Mouse (Mus musculus) bone marrow, adult 2 months (tissue): Measurements from ENCODE around the gene Bcl11a. TPM values are rescaled to one million over a fixed set of nuclear protein-coding genes. Genes with fewer than 3 reads are reported as not detected.
A peak's percentile ranks its signal among the peaks of the same experiment; 100 is the strongest.

Source experiments
- H3K27ac ChIP-seq: fragments of 200-500 bp; 2 replicates; pipeline ENCODE4 v1.5.1; 2012; ENCODE audit warnings: low read depth, mild to moderate bottlenecking, control low read depth, inconsistent platforms, low read length; ENCODE audit not compliant: control insufficient read depth, poor library complexity, insufficient read depth
- H3K4me1 ChIP-seq: fragments of 200-500 bp; 2 replicates; pipeline ENCODE4 v1.6.1; 2011; ENCODE audit warnings: low read length; ENCODE audit not compliant: control insufficient read depth, insufficient read depth
- H3K4me3 ChIP-seq: fragments of 200-500 bp; replicated peaks from 2 replicates; pipeline ENCODE3; 2011; ENCODE audit warnings: mild to moderate bottlenecking, low read depth, low read length, control low read depth; ENCODE audit not compliant: control insufficient read depth
- CTCF ChIP-seq: fragments of 200-500 bp; IDR thresholded peaks from 2 replicates; pipeline ENCODE4 v1.5.1; 2011; ENCODE audit warnings: low read length, control low read depth; ENCODE audit not compliant: control insufficient read depth, insufficient read depth
- POLR2A ChIP-seq: fragments of 200-500 bp; IDR thresholded peaks from 2 replicates; pipeline ENCODE4 v1.6.1; 2011; ENCODE audit warnings: low read depth, mild to moderate bottlenecking, control low read depth, low read length, borderline replicate concordance; ENCODE audit not compliant: control insufficient read depth
- WGBS: fragments of 180-500 bp; shearing (Covaris S2); methylation state at CpG from one replicate; pipeline ENCODE4 v1.1.7; 2018; 5-methylcytosine and 5-hydroxymethylcytosine counted together
- polyA plus RNA-seq: library from polyadenylated mRNA; stranded (reverse); fragments of >200 nt; gene quantifications from 2 replicates; pipeline ENCODE4 v1.2.4, GENCODE M21; 2011; ENCODE audit warnings: low replicate concordance; ENCODE audit not compliant: missing spikeins, insufficient read depth, insufficient read length

The Bcl11a gene
- polyA plus RNA-seq, 1 experiment, result 23.5 TPM

DNA sequence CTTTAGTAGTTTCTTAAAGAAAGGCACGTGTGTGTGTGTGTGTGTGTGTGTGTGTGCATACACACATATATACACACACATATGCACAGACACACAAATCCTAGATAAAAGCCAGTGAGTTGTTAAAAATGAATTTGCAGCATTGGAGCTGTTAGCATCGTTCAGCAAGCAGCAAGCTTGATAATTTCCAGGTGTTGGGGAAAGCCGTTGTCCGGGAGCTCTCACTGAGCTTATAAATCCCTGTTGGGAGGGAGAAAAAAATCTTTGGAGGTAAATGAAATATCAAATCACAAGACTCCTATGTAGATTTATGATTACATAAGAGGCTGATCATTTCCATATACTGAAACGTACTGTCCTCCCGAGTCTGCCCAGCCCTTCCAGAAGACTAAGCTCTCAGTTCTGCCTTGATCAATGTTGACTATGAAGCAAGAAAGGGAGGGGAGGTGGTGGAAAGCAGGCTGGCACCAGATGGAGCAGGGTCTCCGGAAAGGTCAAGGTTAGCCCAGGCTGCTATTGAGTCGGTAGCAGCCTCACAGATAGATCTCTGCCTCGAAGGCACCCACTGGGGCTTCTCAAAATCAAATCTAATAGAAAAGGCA lies 15.3 kb upstream of the Bcl11a start:
- H3K4me3 ChIP-seq, result no peak overlapping the region
- no peak overlapping the region for H3K27ac ChIP-seq
- 68% methylated on average over 9 of the region's 9 CpGs for WGBS
- TF ChIP-seq CTCF (no peak), POLR2A (no peak)
- H3K4me1 ChIP-seq, result no peaks in the 10 kb centered on the region

DNA sequence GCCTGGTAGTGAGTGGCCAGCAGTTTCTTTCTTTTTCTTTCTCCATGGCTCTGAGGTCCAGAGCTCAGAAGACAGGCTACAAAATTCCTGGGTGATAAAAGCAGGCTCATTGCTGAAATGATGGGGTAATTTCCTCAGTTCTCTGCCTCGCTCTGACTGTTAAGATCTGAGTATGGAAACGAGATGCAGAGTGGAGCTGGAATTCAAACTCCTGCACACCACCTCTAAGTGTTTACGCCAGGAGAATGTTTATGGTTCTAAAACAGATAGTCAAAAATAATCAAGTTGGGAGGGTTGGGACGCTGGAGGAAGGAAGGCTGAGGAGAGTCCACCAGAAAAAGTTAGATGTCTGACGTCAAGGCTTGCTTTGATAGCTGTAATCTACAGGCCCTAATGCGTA lies 13.6 kb upstream of the Bcl11a start:
- Histone ChIP-seq H3K4me1 (no peaks in the 10 kb centered on the region), H3K4me3 (no peak overlapping the region), H3K27ac (no peak overlapping the region)
- WGBS, result 80% methylated on average over 6 of the region's 6 CpGs
- no peak for TF ChIP-seq POLR2A
- TF ChIP-seq CTCF, result no peak

DNA sequence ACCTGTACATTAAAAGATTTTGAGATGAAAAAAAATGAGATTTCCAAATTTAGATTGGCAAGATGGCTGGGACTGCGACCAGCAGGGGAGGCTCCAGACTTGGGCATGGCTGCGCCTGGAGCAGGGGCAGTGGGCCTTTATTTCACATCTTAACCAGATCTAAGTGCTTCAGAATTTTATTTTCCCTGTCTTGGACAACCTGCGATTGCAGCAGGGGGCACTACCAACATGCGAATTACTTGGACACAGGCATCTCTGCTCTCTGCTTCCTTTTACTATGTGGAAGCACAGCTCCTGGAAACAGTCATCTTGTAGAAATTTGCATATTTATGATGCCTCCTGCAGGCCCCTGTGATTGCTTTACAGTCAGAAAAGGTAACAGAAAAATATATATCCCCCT lies 12.5 kb upstream of the Bcl11a start:
- Histone ChIP-seq H3K27ac (no peak overlapping the region), H3K4me3 (no peak overlapping the region), H3K4me1 (no peaks in the 10 kb centered on the region)
- 19% methylated on average over 4 of the region's 4 CpGs for WGBS
- no peak for TF ChIP-seq POLR2A
- TF ChIP-seq CTCF, result peak; percentile 27; the same call in 1 of the 2 replicates

DNA sequence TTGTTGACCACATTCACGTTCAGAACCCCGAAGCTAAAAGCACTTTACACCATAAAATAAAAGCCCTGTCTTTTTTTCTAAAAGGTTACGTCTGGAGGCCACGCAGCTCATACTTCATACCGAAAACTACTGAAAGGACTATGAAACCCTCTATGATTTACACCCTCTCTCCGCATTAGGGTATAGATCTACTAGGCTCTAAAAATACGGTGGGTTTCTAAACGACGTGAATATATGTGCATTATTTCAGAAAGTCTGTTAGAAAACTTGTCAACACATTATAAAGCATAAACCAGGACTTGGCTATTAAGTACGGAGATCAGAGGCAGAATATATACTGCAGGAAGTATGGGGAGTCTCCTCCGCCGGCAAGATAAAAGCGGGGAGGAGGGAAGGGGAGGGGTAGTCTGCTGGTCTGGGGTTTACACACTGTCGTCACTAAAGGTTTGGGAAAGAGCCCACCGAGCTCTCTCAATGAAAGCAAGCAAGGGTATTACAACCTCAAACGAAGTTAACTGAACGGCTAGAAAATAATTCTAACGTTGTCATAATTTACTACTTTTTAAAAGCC lies 3.8 kb upstream of the Bcl11a start:
- Histone ChIP-seq H3K4me1 (no peaks in the 10 kb centered on the region; the same call in 1 of the 2 replicates), H3K4me3 (no peak overlapping the region), H3K27ac (no peak overlapping the region)
- WGBS, result 2% methylated on average over 18 of the region's 18 CpGs
- TF ChIP-seq POLR2A (no peak), CTCF (no peak)

DNA sequence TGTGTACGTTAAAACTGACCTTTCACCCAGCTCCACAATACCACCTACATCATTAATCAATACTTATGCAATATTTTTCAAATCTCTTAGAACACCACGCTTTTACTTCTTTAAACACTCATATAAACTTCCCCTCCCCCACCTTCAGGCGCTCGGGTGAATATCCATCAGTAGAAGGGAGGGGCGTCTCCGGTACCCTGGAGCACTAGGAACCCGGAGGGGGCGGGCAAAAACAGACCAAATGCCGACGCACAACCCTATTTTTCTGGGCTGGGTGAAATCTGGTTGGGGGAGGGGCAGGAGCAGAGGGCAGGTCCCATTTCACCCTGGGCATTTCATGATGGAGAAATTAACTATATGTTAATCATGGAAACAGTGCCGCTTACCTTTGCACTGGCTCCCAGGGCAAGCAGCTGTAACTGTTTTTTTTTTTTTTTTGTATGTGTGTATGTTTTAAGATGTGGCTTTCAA lies 3.2 kb upstream of the Bcl11a start, which contains the start of gene A830031A19Rik:
Gene A830031A19Rik (minus strand): TSS at position 421 of the 471 bp plus-strand sequence.
- TF ChIP-seq CTCF, result no peak
- no peak for TF ChIP-seq POLR2A
- Histone ChIP-seq H3K27ac (peak within 1 kb of the TSS; percentile 88), H3K4me1 (no peaks in the 10 kb centered on the region; the same call in 1 of the 2 replicates), H3K4me3 (peak within 1 kb of the TSS; percentile 94)
- under 1% methylated on average over 11 of the region's 11 CpGs for WGBS

DNA sequence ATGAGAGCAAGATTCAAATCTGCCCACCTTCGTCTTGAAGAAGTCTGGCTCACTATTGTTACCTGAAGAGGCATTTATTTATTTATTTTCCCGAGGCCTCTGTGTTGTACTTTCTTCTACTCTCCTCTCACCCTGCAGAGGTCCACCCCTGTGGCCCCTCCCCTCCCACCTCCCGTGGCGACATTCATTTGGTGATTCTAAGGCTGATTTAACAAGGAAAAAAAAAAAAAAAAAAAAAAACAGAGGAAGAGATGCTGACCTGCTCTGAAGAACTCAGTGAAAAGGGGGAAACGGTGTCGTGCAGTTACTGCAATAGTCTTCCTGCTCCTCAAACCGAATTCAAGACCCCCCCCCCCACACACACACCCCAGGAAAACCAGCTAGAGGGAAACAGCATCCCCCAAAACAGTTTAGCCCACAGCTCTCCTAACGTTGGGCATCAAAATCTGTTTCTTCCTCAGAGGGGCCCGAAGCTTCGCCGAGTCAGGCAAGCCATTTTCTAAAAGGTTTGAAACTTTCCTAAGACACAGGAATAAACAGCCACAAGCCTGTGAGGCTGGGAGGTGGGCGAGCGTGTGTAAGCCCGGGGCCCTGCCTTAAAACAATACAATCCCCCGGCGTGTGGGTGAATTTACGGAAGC lies 2.2 kb upstream of the Bcl11a start:
- WGBS, result under 1% methylated on average over 17 of the region's 17 CpGs
- H3K27ac ChIP-seq, result peak overlapping the region; percentile 88
- TF ChIP-seq CTCF, result no peak
- no peak for TF ChIP-seq POLR2A
- peak overlapping the region; percentile 94 for H3K4me3 ChIP-seq
- no peaks in the 10 kb centered on the region; the same call in 1 of the 2 replicates for H3K4me1 ChIP-seq

DNA sequence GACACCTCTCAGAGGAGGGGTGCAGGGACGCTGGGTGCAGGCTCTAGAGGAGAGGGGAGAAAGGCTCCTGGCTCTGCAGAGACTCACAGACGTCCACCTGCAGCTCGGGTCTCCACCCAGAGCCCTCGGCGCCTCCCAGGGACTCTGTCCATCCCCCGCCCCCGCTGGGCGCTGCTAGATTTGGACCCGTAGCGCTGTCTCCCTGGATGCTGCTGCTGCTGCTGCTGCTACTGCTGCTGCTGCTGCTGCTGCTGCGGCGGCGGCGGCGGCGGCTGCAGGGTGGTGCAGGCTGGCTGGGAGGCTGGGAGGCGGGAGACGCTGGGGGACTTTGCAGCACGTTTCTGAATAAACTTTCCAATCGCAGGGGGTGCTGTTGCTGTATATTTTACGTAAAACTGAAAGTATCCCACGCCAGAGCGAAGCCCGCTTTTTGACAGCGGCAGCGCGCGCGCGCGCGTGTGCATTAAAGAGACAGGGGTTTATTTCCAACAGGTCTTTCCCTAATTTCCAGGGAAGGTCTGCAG lies 1.7 kb upstream of the Bcl11a start:
- peak overlapping the region; percentile 94 for H3K4me3 ChIP-seq
- H3K4me1 ChIP-seq, result no peaks in the 10 kb centered on the region; the same call in 1 of the 2 replicates
- WGBS, result under 1% methylated on average over 32 of the region's 32 CpGs
- TF ChIP-seq POLR2A (peak; percentile 38; the same call in 1 of the 2 replicates), CTCF (no peak)
- peak overlapping the region; percentile 88 for H3K27ac ChIP-seq
